Mouse (Mus musculus): ENCODE measurements around the gene Gal3st2c. TPM values are rescaled to one million over a fixed set of nuclear protein-coding genes. Genes with fewer than 3 reads are reported as not detected.

The Gal3st2c gene
- polyA plus RNA-seq, 1 experiment, result 0.04 TPM

DNA sequence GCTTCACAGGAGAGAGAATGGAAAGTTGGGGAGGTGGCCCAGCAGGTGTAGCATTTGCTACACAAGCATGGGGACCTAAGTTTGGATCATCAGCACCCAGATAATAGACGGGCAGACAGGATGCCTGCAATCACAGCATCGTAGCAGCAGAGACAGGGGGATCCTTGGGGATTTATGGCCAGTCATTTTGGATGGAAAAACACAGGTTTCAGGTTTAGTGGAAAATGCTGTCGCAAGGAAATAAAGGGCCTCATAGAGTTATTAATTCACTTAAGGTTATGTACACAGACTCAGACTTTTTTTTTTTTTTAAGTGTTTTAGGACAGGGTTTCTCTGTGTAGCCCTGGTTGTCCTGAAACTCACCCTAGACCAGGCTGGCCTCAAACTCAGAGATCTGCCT is 55.2 kb downstream of the Gal3st2c start:
- no peak overlapping the region for H3K4me3 ChIP-seq (ENCODE audit: extremely low read depth, insufficient read depth, insufficient read length)
- no peaks in the 10 kb centered on the region for H3K36me3 ChIP-seq (ENCODE audit: control insufficient read depth, insufficient read depth, low read length)
- no peaks in the 10 kb centered on the region for H3K27me3 ChIP-seq (ENCODE audit: control insufficient read depth, insufficient read depth, low read length)
- H3K4me1 ChIP-seq (ENCODE audit: control insufficient read depth, insufficient read depth, insufficient read length), result no peaks in the 10 kb centered on the region
- 79% methylated on average over 3 of the region's 3 CpGs for WGBS
- TF ChIP-seq POLR2A (IDR thresholded peaks at IDR 0.05; ENCODE audit: low read depth, low read length) (no peak), CTCF (IDR thresholded peaks at IDR 0.05; ENCODE audit: extremely low read depth, insufficient read depth, insufficient read length, insufficient replicate concordance) (no peak)
- DNase-seq (ENCODE audit: low read depth in 1 of 2, low spot score in 2 of 2), result no peak
- H3K27ac ChIP-seq (ENCODE audit: insufficient read depth, low read length), result no peak overlapping the region

- DNase-seq (ENCODE audit: low read depth in 1 of 2, low spot score in 2 of 2), result no peak
- Histone ChIP-seq H3K27ac (ENCODE audit: insufficient read depth, low read length) (no peak overlapping the region), H3K4me3 (ENCODE audit: extremely low read depth, insufficient read depth, insufficient read length) (no peak overlapping the region), H3K27me3 (ENCODE audit: control insufficient read depth, insufficient read depth, low read length) (no peaks in the 10 kb centered on the region), H3K4me1 (ENCODE audit: control insufficient read depth, insufficient read depth, insufficient read length) (no peaks in the 10 kb centered on the region), H3K36me3 (ENCODE audit: control insufficient read depth, insufficient read depth, low read length) (no peaks in the 10 kb centered on the region)
- no peak for TF ChIP-seq CTCF (IDR thresholded peaks at IDR 0.05; ENCODE audit: extremely low read depth, insufficient read depth, insufficient read length, insufficient replicate concordance)
- TF ChIP-seq POLR2A (IDR thresholded peaks at IDR 0.05; ENCODE audit: low read depth, low read length), result no peak
- WGBS, result 76% methylated on average over 4 of the region's 4 CpGs
These were observed 56.2 kb downstream of the Gal3st2c start for GRCm38 (mm10) chr1:94046544-94046943.

- no peaks in the 10 kb centered on the region for H3K36me3 ChIP-seq (ENCODE audit: control insufficient read depth, insufficient read depth, low read length)
- no peaks in the 10 kb centered on the region for H3K27me3 ChIP-seq (ENCODE audit: control insufficient read depth, insufficient read depth, low read length)
- 70% methylated on average over 5 of the region's 5 CpGs for WGBS
- no peak for TF ChIP-seq POLR2A (IDR thresholded peaks at IDR 0.05; ENCODE audit: low read depth, low read length)
- TF ChIP-seq CTCF (IDR thresholded peaks at IDR 0.05; ENCODE audit: extremely low read depth, insufficient read depth, insufficient read length, insufficient replicate concordance), result no peak
- no peak overlapping the region for H3K4me3 ChIP-seq (ENCODE audit: extremely low read depth, insufficient read depth, insufficient read length)
- peaks cover 3% of the 10 kb centered on the region; the same call in 1 of the 2 replicates for H3K4me1 ChIP-seq (ENCODE audit: control insufficient read depth, insufficient read depth, insufficient read length)
- DNase-seq (ENCODE audit: low read depth in 1 of 2, low spot score in 2 of 2), result no peak
- H3K27ac ChIP-seq (ENCODE audit: insufficient read depth, low read length), result no peak overlapping the region
These were observed 60.8 kb downstream of the Gal3st2c start for GRCm38 (mm10) chr1:94051104-94051503.

GRCm38 (mm10) chr1:94052373-94052772 is 62.1 kb downstream of the Gal3st2c start, which contains the start of gene Pdcd1:
Gene Pdcd1, minus strand, starts transcription at chr1:94052553.
- Histone ChIP-seq H3K4me3 (ENCODE audit: extremely low read depth, insufficient read depth, insufficient read length) (peak within 1 kb of the TSS; percentile 44; the same call in 1 of the 2 replicates), H3K27ac (ENCODE audit: insufficient read depth, low read length) (no peak within 1 kb of the TSS; the same call in 1 of the 2 replicates), H3K4me1 (ENCODE audit: control insufficient read depth, insufficient read depth, insufficient read length) (peaks cover 4% of the 10 kb centered on the region; the same call in 1 of the 2 replicates), H3K27me3 (ENCODE audit: control insufficient read depth, insufficient read depth, low read length) (no peaks in the 10 kb centered on the region), H3K36me3 (ENCODE audit: control insufficient read depth, insufficient read depth, low read length) (no peaks in the 10 kb centered on the region)
- TF ChIP-seq CTCF (IDR thresholded peaks at IDR 0.05; ENCODE audit: extremely low read depth, insufficient read depth, insufficient read length, insufficient replicate concordance) (no peak), POLR2A (IDR thresholded peaks at IDR 0.05; ENCODE audit: low read depth, low read length) (no peak)
- 39% methylated on average over 6 of the region's 6 CpGs for WGBS
- DNase-seq (ENCODE audit: low read depth in 1 of 2, low spot score in 2 of 2), result no peak

DNA sequence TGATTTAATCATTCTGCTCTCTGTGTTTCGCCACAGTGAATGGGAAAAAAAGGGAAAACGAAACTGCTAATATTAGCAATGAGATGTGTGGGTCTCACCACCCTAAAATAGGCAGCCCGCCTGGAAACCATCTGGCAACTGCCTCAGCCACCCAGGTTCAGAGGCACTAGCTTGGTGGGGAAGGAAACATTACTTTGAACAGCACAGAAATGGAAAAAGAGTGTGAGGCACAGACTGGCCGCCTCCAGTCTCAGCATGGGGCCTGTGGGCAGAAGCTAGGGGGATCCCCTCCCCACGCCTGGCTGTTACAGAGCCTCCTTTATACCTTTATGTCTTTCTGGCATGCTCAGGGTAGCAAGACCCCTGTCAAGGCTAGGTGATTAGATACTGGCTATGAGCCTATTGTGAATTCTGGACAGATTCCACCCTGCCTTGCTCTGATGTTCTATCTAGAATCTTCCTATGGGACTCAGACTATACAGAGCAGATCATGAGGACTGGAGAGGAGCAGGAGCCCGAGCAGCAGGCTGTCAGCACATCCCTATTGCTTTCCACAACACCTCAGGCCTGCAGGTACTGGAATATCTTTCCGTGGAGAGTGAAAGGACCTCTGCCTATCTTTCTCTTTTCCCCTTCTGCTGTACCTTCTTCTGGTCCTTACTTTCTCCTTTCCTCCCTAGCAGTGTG is 63.4 kb downstream of the Gal3st2c start:
- no peak overlapping the region for H3K27ac ChIP-seq (ENCODE audit: insufficient read depth, low read length)
- H3K4me3 ChIP-seq (ENCODE audit: extremely low read depth, insufficient read depth, insufficient read length), result no peak overlapping the region
- no peaks in the 10 kb centered on the region for H3K27me3 ChIP-seq (ENCODE audit: control insufficient read depth, insufficient read depth, low read length)
- DNase-seq (ENCODE audit: low read depth in 1 of 2, low spot score in 2 of 2), result no peak
- WGBS, result 38% methylated on average over 7 of the region's 7 CpGs
- H3K4me1 ChIP-seq (ENCODE audit: control insufficient read depth, insufficient read depth, insufficient read length), result peaks cover 4% of the 10 kb centered on the region; the same call in 1 of the 2 replicates
- no peaks in the 10 kb centered on the region for H3K36me3 ChIP-seq (ENCODE audit: control insufficient read depth, insufficient read depth, low read length)
- TF ChIP-seq POLR2A (IDR thresholded peaks at IDR 0.05; ENCODE audit: low read depth, low read length) (no peak), CTCF (IDR thresholded peaks at IDR 0.05; ENCODE audit: extremely low read depth, insufficient read depth, insufficient read length, insufficient replicate concordance) (no peak)

DNA sequence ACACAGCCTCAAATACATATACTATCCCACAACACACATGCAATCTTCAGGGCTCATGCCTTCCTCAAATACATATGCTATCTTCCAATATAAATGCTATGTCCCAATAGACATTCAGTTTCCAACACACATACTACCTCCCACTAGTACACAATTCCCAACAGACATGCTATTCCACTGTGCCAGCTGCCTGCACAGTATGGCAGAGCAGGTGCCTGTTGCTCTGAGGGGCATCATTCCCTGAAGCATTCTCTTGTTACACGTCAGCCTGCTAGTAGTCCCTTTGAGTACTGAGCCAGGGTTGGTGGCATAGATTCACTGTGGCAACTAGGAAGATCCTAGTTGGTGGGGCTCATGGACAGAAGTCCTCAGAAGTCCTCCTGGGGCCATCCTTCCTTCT is 64.2 kb downstream of the Gal3st2c start:
- no peak for DNase-seq (ENCODE audit: low read depth in 1 of 2, low spot score in 2 of 2)
- Histone ChIP-seq H3K27me3 (ENCODE audit: control insufficient read depth, insufficient read depth, low read length) (no peaks in the 10 kb centered on the region), H3K4me3 (ENCODE audit: extremely low read depth, insufficient read depth, insufficient read length) (no peak overlapping the region), H3K27ac (ENCODE audit: insufficient read depth, low read length) (no peak overlapping the region), H3K4me1 (ENCODE audit: control insufficient read depth, insufficient read depth, insufficient read length) (peaks cover 4% of the 10 kb centered on the region; the same call in 1 of the 2 replicates), H3K36me3 (ENCODE audit: control insufficient read depth, insufficient read depth, low read length) (no peaks in the 10 kb centered on the region)
- TF ChIP-seq CTCF (IDR thresholded peaks at IDR 0.05; ENCODE audit: extremely low read depth, insufficient read depth, insufficient read length, insufficient replicate concordance) (no peak), POLR2A (IDR thresholded peaks at IDR 0.05; ENCODE audit: low read depth, low read length) (no peak)
- 76% methylated on average over 1 of the region's 1 CpGs for WGBS

DNA sequence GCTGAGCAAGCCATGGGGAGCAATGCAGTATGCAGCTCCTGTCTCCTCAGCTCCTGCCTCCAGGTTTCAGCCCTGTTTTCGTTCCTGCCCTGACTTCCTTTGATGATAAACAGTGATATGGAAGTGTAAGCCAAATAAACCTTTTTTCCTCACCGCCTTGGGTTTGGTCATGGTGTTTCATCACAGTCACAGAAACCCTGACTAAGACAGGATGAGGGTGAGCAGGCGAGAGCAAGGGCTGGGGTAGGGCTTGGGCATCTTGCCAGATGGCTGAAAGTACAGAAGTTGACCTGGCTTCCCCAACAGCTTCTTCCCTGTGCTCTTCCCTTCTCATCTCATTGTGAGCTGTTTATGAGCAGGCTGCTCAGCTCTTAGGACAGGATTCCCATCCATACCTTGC is 65.7 kb downstream of the Gal3st2c start:
- DNase-seq (ENCODE audit: low read depth in 1 of 2, low spot score in 2 of 2), result no peak
- H3K36me3 ChIP-seq (ENCODE audit: control insufficient read depth, insufficient read depth, low read length), result no peaks in the 10 kb centered on the region
- TF ChIP-seq CTCF (IDR thresholded peaks at IDR 0.05; ENCODE audit: extremely low read depth, insufficient read depth, insufficient read length, insufficient replicate concordance) (no peak), POLR2A (IDR thresholded peaks at IDR 0.05; ENCODE audit: low read depth, low read length) (no peak)
- H3K27ac ChIP-seq (ENCODE audit: insufficient read depth, low read length), result no peak overlapping the region
- H3K4me1 ChIP-seq (ENCODE audit: control insufficient read depth, insufficient read depth, insufficient read length), result peaks cover 4% of the 10 kb centered on the region; the same call in 1 of the 2 replicates
- WGBS, result 35% methylated on average over 3 of the region's 3 CpGs
- no peak overlapping the region for H3K4me3 ChIP-seq (ENCODE audit: extremely low read depth, insufficient read depth, insufficient read length)
- no peaks in the 10 kb centered on the region for H3K27me3 ChIP-seq (ENCODE audit: control insufficient read depth, insufficient read depth, low read length)

Data from spleen, adult 2 months (tissue).